Mouse (Mus musculus) forebrain, embryonic 11.5 days (tissue): ENCODE measurements at regions not wholly inside any gene's neighbourhood (a gene's known extent, or its start where the extent isn't known, plus 50 kb on each side); places are given as distances from the start of the nearest gene placed in this dataset.

Experiments
- ATAC-seq: fragments of 200-750 bp; cut with Nextera tagmentation; replicated peaks from 2 replicates; pipeline ENCODE4 v1.8.0; 2017; ENCODE audit warnings: moderate TSS enrichment; ENCODE audit not compliant: low FRiP score
- DNase-seq: peaks from one replicate; pipeline ENCODE4 v3.0.0-alpha.2; 2017; ENCODE audit warnings: low spot score
- H3K27ac ChIP-seq: fragments of 300-500 bp; sonication (generic); 2 replicates; pipeline ENCODE4 v1.5.1; 2014; ENCODE audit warnings: low read depth, low read length
- H3K27me3 ChIP-seq: fragments of 300-500 bp; sonication (generic); 2 replicates; pipeline ENCODE4 v1.6.1; 2014; ENCODE audit warnings: mild to moderate bottlenecking, low read length, mixed read lengths; ENCODE audit not compliant: control insufficient read depth, insufficient read depth
- H3K36me3 ChIP-seq: fragments of 300-500 bp; sonication (generic); 2 replicates; pipeline ENCODE4 v1.6.1; 2014; ENCODE audit warnings: mild to moderate bottlenecking, low read length, moderate library complexity, mixed read lengths; ENCODE audit not compliant: control insufficient read depth, insufficient read depth
- H3K4me1 ChIP-seq: fragments of 300-500 bp; sonication (generic); replicated peaks from 2 replicates; pipeline ENCODE4 v1.6.1; 2014; ENCODE audit warnings: low read length, mixed read lengths; ENCODE audit not compliant: control insufficient read depth, insufficient read depth
- H3K4me2 ChIP-seq: fragments of 300-500 bp; sonication (generic); 2 replicates; pipeline ENCODE4 v1.6.1; 2014; ENCODE audit warnings: low read depth, mild to moderate bottlenecking, low read length, moderate library complexity, mixed read lengths; ENCODE audit not compliant: severe bottlenecking
- H3K4me3 ChIP-seq: fragments of 300-500 bp; sonication (generic); 2 replicates; pipeline ENCODE4 v1.5.1; 2014; ENCODE audit warnings: low read depth, low read length
- H3K9ac ChIP-seq: fragments of 300-500 bp; sonication (generic); 2 replicates; pipeline ENCODE4 v1.6.1; 2014; ENCODE audit warnings: low read length
- H3K9me3 ChIP-seq: fragments of 300-500 bp; sonication (generic); 2 replicates; pipeline ENCODE4 v1.6.1; 2016; ENCODE audit warnings: low read length, mixed read lengths; ENCODE audit not compliant: control insufficient read depth
- WGBS: fragments of 180-500 bp; shearing (Covaris S2); extraction: QIAGEN DNeasy Blood & Tissue Kit; methylation state at CpG from one replicate; pipeline ENCODE4 v1.1.7; 2014; 5-methylcytosine and 5-hydroxymethylcytosine counted together

DNA sequence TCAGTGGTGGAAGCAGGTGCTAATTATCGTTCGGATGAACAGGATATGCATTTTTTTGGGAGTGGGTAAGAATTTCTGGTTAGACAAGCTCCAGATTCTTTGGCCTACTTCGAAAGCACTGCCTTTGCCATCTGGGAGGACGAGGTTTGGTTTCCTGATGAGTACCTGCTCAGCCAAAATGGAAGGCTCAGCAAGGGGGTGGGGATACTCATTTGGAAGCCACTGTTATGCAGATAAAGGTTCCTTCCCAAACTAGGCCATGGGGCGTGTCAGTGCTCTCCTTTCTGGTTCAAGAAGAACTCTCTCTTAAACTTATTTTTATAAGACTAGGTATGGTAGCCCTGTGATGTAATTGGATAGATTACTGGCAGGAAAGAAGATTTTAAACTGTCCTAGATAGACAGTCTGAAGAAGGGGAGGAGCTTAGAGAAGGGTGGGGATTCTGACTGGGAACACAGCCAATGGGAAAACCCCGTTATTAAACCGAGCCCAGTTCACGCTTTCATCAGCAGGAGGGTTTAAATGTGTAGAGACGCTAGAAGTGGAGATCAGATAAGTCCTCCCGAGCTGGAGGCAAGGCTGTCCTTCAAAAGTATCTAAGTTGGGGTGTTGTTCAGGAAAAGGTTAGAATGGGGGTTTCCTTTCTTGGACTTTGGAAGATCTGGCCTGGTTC lies 119.7 kb upstream of the Bmp2 start:
- Histone ChIP-seq H3K4me3 (no peak overlapping the region), H3K4me2 (no peak overlapping the region), H3K27me3 (no peaks in the 10 kb centered on the region), H3K9me3 (no peaks in the 10 kb centered on the region), H3K36me3 (no peaks in the 10 kb centered on the region), H3K9ac (no peak overlapping the region), H3K4me1 (no peaks in the 10 kb centered on the region), H3K27ac (no peak overlapping the region)
- no peak for ATAC-seq
- no peak for DNase-seq
- 91% methylated on average over 10 of the region's 10 CpGs for WGBS

DNA sequence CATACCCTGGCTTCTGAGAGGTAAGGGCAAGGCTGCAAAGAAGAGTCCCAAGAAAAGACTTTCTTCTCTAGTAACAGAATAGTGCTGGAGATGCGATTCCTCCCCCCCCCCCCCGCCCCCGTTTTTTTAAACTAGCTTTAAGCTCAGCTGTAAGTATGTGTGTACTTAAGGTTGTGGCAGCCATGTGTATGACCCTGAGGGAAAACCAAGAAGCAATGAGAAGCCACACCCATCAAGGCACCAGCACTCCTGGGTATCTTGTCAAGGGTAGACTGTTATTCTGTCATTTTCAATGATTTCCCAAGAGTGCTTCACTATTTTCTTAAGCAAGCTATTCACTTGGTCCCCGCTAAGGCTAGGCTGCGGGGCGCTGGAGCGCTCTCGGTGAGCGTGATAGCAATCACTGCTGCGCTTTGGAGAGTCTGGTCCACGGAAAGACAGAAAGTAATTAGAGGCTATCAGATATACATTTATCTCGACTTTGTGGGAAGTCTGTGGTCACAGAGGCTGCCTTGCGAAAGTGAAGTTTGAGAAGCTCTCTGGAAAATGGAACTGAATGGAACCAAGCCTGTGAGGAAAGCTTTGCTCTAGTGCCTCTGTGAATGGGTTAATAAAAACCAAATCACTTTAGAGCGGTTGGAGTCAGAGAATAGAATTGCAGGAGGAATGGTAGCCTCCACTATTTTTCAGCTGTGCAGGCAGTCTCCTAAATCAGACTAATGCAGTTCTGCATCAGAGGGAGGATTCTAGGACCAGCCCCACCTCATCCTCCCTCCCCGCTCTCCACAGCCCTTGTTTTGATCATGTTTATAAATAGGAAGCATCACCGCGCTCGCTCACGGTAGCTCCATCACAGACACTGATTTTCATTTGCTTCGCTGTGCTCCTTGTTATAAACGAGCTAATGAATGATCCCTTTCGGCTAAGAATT lies 114.8 kb upstream of the Bmp2 start:
- no peak; the same call in 1 of the 2 replicates for ATAC-seq
- Histone ChIP-seq H3K4me1 (no peaks in the 10 kb centered on the region), H3K4me2 (no peak overlapping the region), H3K9ac (no peak overlapping the region), H3K27me3 (no peaks in the 10 kb centered on the region), H3K27ac (no peak overlapping the region), H3K9me3 (no peaks in the 10 kb centered on the region), H3K36me3 (no peaks in the 10 kb centered on the region), H3K4me3 (no peak overlapping the region)
- WGBS, result 68% methylated on average over 22 of the region's 22 CpGs
- DNase-seq, result no peak

DNA sequence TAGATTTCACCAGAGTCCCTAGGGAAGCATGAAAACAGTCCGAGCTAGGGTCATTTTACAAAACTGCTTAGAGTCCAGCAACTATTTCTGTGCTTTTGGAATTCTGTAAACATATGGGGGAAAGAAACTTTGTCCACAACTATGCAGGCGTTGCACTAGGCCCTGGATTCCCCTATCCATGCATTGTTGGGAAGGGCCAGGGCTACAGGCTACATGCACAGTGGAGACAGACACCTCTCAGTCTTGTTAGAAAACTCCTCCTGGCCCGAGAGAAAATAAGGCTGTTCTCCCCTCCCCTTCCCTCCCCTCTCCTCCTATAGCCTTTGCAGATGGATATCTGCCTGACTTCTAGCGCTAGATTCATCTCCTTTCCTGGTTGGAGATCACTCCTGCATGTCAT lies 113.9 kb upstream of the Bmp2 start:
- Histone ChIP-seq H3K9ac (no peak overlapping the region), H3K27ac (no peak overlapping the region), H3K27me3 (no peaks in the 10 kb centered on the region), H3K4me3 (no peak overlapping the region), H3K36me3 (no peaks in the 10 kb centered on the region), H3K9me3 (no peaks in the 10 kb centered on the region), H3K4me2 (no peak overlapping the region), H3K4me1 (no peaks in the 10 kb centered on the region)
- ATAC-seq, result no peak
- no peak for DNase-seq
- WGBS, result 60% methylated on average over 4 of the region's 4 CpGs

DNA sequence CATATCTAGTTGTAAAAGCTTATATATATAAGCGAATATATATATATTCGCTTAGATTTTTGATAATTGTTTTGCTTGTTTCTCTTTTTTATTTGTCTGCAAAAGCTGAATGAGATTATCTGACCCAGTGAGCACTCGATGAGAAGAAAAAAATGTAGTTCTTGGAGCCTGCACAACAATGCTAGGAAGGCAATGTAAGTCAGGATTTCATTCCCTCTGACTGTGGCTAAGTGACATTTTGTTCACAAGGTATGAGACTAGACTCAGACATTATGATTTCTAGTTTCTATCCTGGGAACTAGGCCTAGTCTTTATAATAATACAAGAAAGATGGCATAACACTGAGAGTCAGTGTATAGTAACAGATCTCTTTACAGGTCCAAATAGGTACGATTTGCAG lies 108.9 kb upstream of the Bmp2 start:
- no peaks in the 10 kb centered on the region for H3K9me3 ChIP-seq
- no peak for DNase-seq
- no peak overlapping the region for H3K4me3 ChIP-seq
- no peak overlapping the region for H3K9ac ChIP-seq
- H3K27me3 ChIP-seq, result no peaks in the 10 kb centered on the region
- no peaks in the 10 kb centered on the region for H3K4me1 ChIP-seq
- WGBS, result 92% methylated on average over 4 of the region's 4 CpGs
- no peak for ATAC-seq
- H3K4me2 ChIP-seq, result no peak overlapping the region
- no peaks in the 10 kb centered on the region for H3K36me3 ChIP-seq
- no peak overlapping the region for H3K27ac ChIP-seq

DNA sequence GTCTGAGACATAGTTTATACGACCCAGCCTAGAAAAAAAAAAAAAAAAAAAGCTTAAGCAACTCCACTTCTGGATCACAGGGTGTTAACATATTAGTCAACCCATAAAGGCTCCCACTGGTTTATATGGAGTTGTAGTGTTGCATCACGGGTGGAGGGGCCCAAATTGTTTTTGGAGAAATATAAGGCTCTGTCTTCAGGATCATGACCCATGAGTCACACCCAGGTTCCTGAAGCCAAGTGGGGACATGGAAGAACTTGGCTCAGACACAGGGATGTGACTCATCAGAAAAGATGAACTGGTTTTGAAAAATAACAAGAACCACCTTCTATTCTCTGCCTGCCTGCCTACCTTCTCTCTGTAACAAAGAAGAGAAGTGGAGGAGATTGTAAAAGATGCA lies 108.5 kb upstream of the Bmp2 start:
- no peaks in the 10 kb centered on the region for H3K4me1 ChIP-seq
- no peak overlapping the region for H3K4me2 ChIP-seq
- H3K27me3 ChIP-seq, result no peaks in the 10 kb centered on the region
- no peaks in the 10 kb centered on the region for H3K9me3 ChIP-seq
- no peaks in the 10 kb centered on the region for H3K36me3 ChIP-seq
- ATAC-seq, result no peak
- DNase-seq, result no peak
- no peak overlapping the region for H3K9ac ChIP-seq
- no peak overlapping the region for H3K27ac ChIP-seq
- no peak overlapping the region for H3K4me3 ChIP-seq
- 86% methylated on average over 2 of the region's 2 CpGs for WGBS

DNA sequence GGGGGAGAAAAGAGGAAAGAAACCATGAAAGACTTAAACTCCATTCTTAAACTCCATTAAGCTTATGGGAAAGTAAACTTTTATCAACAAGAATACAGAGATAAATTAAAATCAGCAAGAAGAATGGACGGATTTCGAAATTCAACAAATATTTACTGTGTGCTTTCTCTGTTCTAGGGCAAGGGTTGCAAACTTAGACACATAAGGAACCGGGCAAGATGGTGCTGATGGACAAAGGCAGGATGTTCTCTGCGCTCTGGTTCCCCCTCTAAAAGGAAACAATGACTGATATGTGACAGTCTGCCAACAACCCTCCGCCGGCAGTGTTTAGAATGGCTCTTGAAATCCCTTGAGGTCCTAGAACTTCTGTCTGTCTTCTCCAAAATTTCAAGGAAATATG lies 99.0 kb upstream of the Bmp2 start:
- 84% methylated on average over 6 of the region's 6 CpGs for WGBS
- Histone ChIP-seq H3K4me2 (no peak overlapping the region), H3K27ac (no peak overlapping the region), H3K4me3 (no peak overlapping the region), H3K9me3 (no peaks in the 10 kb centered on the region), H3K4me1 (no peaks in the 10 kb centered on the region), H3K9ac (no peak overlapping the region), H3K27me3 (no peaks in the 10 kb centered on the region), H3K36me3 (no peaks in the 10 kb centered on the region)
- no peak for DNase-seq
- ATAC-seq, result no peak

DNA sequence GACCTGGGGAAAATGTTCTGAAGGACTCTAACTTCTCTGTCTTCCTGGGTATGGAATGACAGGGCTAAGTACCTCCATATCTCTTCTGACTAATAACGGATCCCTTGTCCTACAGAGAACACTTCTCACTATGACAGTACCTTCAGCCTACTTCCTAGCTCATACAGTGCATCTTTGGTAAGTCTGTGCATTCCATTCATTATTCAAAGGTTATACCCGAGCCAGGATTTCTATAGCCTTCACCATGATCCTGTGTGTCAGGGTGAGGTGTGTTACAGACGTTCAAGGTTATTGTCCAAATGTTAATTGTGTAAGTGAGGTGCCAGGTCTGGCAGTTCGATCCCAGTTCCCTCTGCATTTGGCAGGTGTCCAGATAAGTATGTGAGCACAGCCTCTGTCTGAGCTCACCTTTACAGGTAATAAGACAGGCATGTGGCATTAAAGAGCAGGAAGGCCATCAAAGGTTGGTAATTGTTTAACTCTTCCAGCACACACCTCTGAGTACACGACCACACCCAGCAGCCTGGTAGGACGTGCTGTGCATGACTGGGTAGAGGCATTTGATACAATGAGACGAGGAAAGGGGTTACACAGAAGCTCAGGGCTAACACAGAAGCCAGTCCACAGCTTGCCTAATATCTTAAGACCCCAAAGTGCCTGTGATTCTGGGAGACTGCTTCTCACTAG lies 96.3 kb upstream of the Bmp2 start:
- 85% methylated on average over 7 of the region's 7 CpGs for WGBS
- no peaks in the 10 kb centered on the region for H3K9me3 ChIP-seq
- H3K4me2 ChIP-seq, result no peak overlapping the region
- H3K4me3 ChIP-seq, result no peak overlapping the region
- no peaks in the 10 kb centered on the region for H3K36me3 ChIP-seq
- H3K27ac ChIP-seq, result no peak overlapping the region
- DNase-seq, result no peak
- ATAC-seq, result no peak
- H3K9ac ChIP-seq, result no peak overlapping the region
- H3K27me3 ChIP-seq, result no peaks in the 10 kb centered on the region
- H3K4me1 ChIP-seq, result no peaks in the 10 kb centered on the region

DNA sequence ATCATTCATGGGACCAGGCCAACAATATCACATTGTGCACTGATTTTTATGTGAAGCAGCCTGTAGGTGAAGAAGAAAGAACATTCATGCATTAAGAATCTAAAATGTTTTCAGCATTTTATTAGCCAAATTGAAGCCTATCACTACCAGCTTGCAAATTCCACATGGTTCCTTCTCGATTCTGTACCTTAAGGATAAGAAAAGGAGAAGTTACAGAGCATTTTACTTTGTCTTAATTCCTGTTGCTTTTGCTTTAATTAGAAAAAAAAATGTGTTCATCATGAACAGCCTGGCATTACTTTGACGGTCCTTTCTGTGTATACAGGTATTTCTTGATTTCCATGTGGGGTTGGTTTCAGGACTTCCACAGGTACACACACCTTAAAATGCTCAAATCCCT lies 95.2 kb upstream of the Bmp2 start:
- Histone ChIP-seq H3K9me3 (no peaks in the 10 kb centered on the region), H3K27ac (no peak overlapping the region), H3K36me3 (no peaks in the 10 kb centered on the region), H3K4me2 (no peak overlapping the region), H3K4me1 (no peaks in the 10 kb centered on the region), H3K4me3 (no peak overlapping the region), H3K9ac (no peak overlapping the region), H3K27me3 (no peaks in the 10 kb centered on the region)
- WGBS, result 79% methylated on average over 2 of the region's 2 CpGs
- no peak for ATAC-seq
- no peak for DNase-seq
